Mouse (Mus musculus): ENCODE results near the gene Cit.

Gene Cit

GRCm38 (mm10) chr5:115977266-115977665 lies 132.2 kb downstream of the Cit start:
- DNase-seq, result no peak

DNA sequence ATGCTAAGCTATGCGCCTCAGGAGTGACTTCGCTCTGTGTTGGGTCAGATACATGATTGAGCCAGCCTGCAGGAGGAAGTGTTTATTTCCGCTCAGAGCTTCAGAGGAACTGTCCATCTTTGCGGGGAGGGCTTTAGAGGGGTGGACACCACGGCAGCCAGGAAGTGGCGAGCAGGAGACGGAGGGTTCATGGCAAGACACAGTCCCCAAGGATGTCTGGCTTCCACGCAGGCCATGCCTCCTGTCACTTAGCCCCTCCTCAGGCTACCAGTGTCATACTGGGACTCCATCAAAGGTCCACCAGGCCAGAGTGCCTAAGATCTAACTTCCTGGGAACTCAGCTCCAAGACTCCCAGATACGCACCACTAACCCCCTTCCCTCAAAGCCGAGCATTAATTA lies 132.7 kb downstream of the Cit start:
- DNase-seq, result no peak

DNA sequence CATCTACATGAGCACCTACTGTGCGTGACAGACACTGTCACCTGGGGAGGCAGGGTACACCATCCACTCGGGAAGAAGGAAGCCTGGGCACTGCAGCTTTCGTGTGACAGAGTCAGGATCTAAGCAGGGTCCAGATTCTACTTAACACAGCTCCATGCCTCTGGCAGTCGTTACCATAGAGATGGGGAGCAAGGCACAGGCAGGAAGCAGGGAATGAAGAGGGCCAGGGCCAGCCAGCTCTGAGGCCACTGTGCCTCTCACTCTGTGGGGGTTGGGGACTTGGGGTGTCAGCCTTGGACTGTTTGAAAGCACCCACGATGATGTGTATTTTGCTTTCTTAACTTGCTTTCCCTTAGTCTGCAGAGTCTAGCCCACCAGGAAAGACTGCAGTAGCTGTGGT lies 133.2 kb downstream of the Cit start:
- DNase-seq, result no peak

GRCm38 (mm10) chr5:115979134-115979696 lies 134.1 kb downstream of the Cit start:
- DNase-seq, result peak; percentile 28

DNA sequence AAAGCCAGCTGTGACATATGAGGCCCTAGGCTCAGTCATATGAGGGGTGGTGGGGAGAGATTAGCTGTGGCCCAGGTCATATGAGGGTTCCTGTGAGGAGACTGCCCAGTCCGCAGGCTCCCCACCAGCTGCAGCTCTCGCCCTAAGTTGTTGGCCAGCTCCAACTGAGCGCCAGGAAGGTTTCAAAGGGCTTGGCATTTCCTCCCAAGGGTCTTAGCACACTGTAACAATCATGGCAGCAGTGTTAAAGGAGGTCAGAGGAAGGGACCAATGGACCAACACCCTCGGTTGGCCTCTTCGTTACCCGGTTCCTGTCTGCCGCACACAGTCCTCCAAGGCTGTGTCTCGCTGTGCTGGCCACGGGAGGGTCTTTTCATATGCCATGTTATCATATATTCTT lies 135.5 kb downstream of the Cit start:
- DNase-seq, result no peak

- no peak for DNase-seq
These were observed 137.7 kb downstream of the Cit start for GRCm38 (mm10) chr5:115982671-115983373.

GRCm38 (mm10) chr5:115984392-115984791 lies 139.3 kb downstream of the Cit start:
- no peak for DNase-seq

- DNase-seq, result no peak
These were observed 140.0 kb downstream of the Cit start for GRCm38 (mm10) chr5:115985101-115985500.

DNA sequence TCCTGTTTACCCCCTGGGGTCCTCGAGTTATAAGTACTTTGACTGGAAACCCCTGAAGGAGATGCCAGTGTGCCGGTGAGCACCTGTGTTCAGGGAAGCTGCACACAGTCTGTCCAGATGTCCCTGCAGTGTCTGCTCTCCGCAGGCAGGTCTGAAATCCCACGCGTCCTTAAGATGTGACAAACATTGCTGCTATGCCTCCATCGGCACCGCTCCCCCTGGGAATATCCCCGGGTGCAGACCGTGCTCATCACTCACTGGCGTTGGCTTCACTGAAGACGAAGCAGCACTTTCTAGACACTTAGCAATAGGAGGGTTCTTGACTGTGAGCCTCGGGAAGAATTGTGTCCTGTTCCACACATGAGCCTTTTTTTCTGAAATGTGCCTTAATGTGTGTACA lies 142.2 kb downstream of the Cit start:
- DNase-seq, result no peak

DNA sequence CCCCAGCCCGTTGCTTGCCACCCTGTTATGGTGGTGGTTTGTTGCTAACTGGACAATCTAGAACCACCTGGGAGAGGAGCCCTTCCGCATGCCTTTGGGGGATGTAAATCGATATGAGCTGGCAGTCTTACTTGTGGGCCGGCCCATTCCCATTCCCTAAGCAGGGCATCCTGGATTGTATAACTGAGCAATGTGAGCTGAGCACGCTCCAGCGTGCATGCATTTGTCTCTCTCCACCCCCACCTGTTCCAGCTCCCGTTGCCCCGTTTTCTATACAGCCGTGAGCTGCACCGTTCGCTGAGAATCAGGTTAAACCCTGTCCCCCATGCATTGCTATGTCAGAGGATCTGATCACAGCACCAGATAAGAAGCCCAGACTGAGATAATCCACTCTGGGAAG lies 146.6 kb downstream of the Cit start:
- no peak for DNase-seq

DNA sequence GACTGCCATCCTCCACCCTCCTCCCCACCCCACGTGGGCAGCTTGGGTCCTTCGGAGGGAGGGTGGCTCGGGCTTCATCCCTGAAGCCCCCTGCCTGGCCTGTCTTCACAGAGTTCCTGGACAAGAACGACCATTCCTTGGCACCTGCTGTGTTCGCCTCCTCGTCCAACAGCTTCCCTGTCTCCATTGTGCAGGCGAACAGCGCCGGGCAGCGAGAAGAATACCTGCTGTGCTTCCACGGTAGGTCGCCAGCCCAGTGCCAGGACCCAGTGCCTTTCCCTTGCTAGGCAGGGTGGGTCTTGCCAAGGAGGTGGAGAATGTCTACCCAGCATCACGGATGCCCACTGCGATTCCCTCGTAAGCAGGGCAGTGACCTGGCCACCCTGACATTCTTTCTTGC lies 149.0 kb downstream of the Cit start:
- DNase-seq, result no peak

DNA sequence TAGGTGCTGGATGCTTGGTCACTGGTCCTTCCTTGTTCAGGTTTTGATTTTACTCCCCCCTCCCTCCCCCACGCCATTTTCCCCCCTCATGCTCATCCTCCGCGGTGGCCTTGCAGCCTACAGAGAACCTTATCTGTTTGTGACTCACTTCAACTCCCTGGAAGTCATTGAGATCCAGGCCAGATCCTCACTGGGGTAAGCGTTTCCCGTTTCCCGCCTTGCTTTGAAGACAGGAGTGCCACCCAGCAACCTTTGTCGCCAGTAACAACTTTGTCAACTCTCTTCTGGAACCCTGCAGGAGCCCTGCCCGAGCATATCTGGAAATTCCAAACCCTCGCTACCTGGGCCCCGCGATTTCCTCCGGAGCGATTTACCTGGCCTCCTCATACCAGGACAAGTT lies 152.3 kb downstream of the Cit start:
- DNase-seq, result no peak

DNA sequence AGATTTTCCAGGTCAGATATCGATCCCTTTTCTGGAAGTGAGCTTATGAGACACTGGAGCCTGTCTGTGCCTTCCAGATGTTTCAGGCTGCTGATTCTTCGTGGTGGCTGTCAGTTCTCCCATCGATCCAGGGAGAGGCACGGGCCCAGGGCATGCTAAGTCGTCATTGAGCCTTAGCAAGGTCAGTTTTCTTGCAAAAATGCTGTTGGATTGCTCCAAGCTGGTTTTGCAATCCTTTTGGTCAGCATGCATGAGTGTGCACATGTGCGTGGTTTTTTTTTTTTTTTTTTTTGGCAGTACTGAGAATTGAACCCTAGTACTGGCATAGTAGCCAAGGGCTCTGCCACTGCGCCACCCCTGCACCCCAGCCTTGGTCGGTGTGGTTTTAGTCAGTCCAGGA lies 158.1 kb downstream of the Cit start:
- DNase-seq, result no peak

- no peak for DNase-seq
These were observed 158.7 kb downstream of the Cit start for GRCm38 (mm10) chr5:116003825-116004224.

GRCm38 (mm10) chr5:116004271-116004670 lies 159.2 kb downstream of the Cit start:
- no peak for DNase-seq

GRCm38 (mm10) chr5:116006324-116007099 lies 161.4 kb downstream of the Cit start:
- DNase-seq, result peak; percentile 25

DNA sequence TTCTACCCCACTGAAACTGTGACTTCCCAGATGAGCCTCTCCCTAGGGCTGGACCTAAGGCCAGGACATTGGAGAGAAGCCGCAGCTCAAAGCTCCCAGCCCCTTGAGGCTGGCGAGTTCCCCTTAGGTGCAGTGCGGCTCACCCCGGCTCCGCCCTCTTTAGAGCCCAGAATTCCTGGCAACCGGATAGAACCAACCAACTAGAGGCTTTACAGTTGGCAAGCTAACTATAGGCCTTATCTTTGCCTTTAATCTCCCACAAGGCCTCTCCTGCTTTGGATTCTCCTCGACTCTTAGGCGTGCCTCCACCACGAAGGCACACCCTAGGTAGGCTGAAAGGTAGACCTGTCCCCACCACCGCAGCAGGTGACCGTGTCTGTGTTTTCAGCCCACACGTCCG lies 162.6 kb downstream of the Cit start:
- no peak for DNase-seq

DNA sequence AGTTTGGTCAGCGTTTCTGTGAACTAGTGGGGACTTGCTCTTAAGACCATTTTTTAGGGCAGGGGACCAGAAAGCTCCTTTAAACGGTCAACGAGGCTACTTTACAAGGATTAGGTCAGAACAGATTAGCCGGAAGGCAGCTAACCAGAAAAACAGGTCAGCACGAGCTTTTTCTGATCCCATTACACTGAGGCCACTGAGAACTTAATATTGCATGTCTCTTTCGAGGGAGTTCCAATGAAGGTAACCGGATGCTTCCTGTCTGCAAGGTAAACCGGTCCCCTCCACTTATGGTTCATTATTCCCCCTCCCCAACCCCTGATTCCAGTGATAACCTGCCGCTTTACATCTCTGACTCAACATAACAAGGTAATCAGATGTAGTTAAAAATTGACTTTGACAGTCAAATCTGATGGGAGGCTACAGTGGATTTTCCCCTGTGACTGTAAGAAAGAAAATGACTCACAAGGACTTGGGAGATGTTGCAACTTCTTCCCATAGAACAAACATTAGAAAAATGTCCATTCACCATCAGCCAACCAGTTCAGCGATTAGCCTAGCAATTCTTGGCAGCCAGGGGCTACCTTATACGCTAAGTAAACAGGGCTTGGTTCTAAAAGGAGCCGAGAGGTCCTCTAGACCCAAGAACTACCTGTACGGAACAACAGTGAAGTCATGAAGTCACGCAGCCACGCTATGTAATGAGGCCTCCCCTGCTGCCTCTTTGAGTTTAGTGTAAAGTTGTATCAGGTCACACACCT lies 164.2 kb downstream of the Cit start:
- DNase-seq, result no peak

- DNase-seq, result no peak
These were observed 165.0 kb downstream of the Cit start for GRCm38 (mm10) chr5:116009884-116010627.

DNA sequence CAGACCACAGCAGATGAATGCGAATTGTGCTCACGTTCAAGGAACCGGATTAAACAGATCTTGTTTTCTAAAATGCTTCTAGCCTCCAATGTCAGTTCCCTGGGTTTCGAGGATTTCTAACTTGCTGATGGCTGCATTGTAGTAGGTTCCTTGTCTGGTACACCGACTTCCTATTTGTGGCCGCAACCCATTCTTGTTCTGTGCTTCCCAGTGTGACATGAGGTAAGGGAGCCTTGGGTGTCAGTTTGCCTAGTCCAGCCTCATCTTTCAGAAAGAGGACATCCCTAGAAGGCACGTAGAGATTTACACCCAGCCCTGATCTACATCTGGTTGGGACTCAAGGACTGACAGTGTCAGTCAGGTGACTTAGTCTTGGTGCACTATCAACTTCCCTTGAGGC lies 166.6 kb downstream of the Cit start:
- DNase-seq, result no peak

GRCm38 (mm10) chr5:116012503-116012902 lies 167.4 kb downstream of the Cit start:
- DNase-seq, result no peak

GRCm38 (mm10) chr5:116013821-116014220 lies 168.7 kb downstream of the Cit start:
- DNase-seq, result no peak

- no peak for DNase-seq
These were observed 169.2 kb downstream of the Cit start for GRCm38 (mm10) chr5:116014237-116014636.

All from cerebellum, adult 8-10 months (tissue).